Mouse (Mus musculus) limb, embryonic 11.5 days (tissue): ENCODE measurements at regions not wholly inside any gene's neighbourhood (a gene's known extent, or its start where the extent isn't known, plus 50 kb on each side); places are given as distances from the start of the nearest gene placed in this dataset.

Source experiments
- ATAC-seq: fragments of 200-750 bp; cut with Nextera tagmentation; 2 replicates; pipeline ENCODE4 v1.8.0; 2017; ENCODE audit warnings: low read depth; ENCODE audit not compliant: insufficient number of reproducible peaks, low FRiP score, low TSS enrichment
- DNase-seq: peaks from one replicate; pipeline ENCODE4 v3.0.0-alpha.2; 2015; ENCODE audit warnings: low spot score
- H3K27ac ChIP-seq: fragments of 300-500 bp; sonication (generic); replicated peaks from 2 replicates; pipeline ENCODE4 v1.5.1; 2014; ENCODE audit warnings: low read depth, mild to moderate bottlenecking, low read length
- H3K27me3 ChIP-seq: fragments of 300-500 bp; sonication (generic); 2 replicates; pipeline ENCODE4 v1.6.1; 2014; ENCODE audit warnings: mild to moderate bottlenecking, low read length, mixed read lengths; ENCODE audit not compliant: control insufficient read depth, insufficient read depth
- H3K36me3 ChIP-seq: fragments of 300-500 bp; sonication (generic); 2 replicates; pipeline ENCODE4 v1.6.1; 2014; ENCODE audit warnings: mild to moderate bottlenecking, low read length, moderate library complexity, mixed read lengths; ENCODE audit not compliant: control insufficient read depth, insufficient read depth
- H3K4me1 ChIP-seq: fragments of 300-500 bp; sonication (generic); 2 replicates; pipeline ENCODE4 v1.6.1; 2014; ENCODE audit warnings: low read length, mixed read lengths; ENCODE audit not compliant: control insufficient read depth, insufficient read depth
- H3K4me2 ChIP-seq: fragments of 300-500 bp; sonication (generic); 2 replicates; pipeline ENCODE4 v1.6.1; 2014; ENCODE audit warnings: low read depth, mild to moderate bottlenecking, moderate library complexity; ENCODE audit not compliant: severe bottlenecking
- H3K4me3 ChIP-seq: fragments of 300-500 bp; sonication (generic); 2 replicates; pipeline ENCODE4 v1.5.1; 2014; ENCODE audit warnings: low read depth, low read length
- H3K9ac ChIP-seq: fragments of 300-500 bp; sonication (generic); 2 replicates; pipeline ENCODE4 v1.6.1; 2014; ENCODE audit warnings: mild to moderate bottlenecking, low read length
- H3K9me3 ChIP-seq: fragments of 300-500 bp; sonication (generic); 2 replicates; pipeline ENCODE4 v1.6.1; 2016; ENCODE audit warnings: low read length; ENCODE audit not compliant: control insufficient read depth
- WGBS: fragments of 180-500 bp; shearing (Covaris S2); extraction: QIAGEN DNeasy Blood & Tissue Kit; methylation state at CpG from one replicate; pipeline ENCODE4 v1.1.7; 2014; 5-methylcytosine and 5-hydroxymethylcytosine counted together

DNA sequence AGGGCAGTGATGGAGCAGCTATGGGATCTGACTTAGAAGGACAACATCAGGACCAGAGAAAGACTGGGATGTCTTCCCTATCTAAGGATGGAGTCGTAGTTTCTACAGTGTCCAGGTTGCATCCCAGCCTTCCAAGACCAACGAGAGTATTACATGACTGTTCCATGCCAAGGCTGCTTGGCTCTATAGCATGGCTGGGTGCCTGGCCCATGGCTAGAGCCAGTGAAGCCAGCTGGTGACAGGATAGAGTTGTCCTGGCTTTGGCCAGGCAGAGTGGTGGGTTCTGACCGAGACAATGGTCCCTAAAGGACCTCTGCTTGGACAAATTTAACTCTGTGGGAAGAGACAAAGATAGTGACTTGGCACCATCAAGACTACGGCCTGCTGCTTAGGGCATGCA, 187.2 kb upstream of the 4931429L15Rik start:
- H3K4me2 ChIP-seq = no peak overlapping the region
- H3K27ac ChIP-seq = no peak overlapping the region
- H3K9me3 ChIP-seq = no peaks in the 10 kb centered on the region
- no peak overlapping the region for H3K4me3 ChIP-seq
- WGBS = 89% methylated on average over 4 of the region's 4 CpGs
- H3K4me1 ChIP-seq = no peaks in the 10 kb centered on the region
- ATAC-seq = no peak
- DNase-seq = no peak
- no peaks in the 10 kb centered on the region for H3K36me3 ChIP-seq
- no peaks in the 10 kb centered on the region for H3K27me3 ChIP-seq
- H3K9ac ChIP-seq = no peak overlapping the region

DNA sequence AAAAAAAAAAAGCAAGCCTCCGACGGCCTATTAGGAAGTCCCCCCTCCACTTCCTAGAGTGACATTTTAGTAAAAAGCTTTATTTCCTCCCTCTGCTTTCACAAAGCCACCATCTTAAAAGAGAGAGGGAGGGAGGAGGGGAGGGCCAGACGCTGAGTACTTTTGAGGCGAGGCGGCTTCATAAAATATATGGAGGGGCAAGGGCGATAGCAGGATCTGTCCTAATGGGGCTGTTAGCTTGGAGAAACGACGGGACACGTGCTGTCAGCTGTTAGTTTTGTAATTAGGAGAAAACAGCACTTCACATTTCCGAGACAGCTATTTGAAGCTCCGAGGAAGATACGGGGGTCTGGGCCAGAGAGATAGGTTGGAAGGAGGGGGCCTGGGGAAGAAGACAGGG, 184.8 kb upstream of the 4931429L15Rik start:
- Histone ChIP-seq H3K4me2 (no peak overlapping the region), H3K36me3 (no peaks in the 10 kb centered on the region), H3K9me3 (no peaks in the 10 kb centered on the region), H3K4me1 (no peaks in the 10 kb centered on the region), H3K27ac (no peak overlapping the region), H3K4me3 (no peak overlapping the region), H3K27me3 (no peaks in the 10 kb centered on the region), H3K9ac (no peak overlapping the region)
- DNase-seq (no peak), ATAC-seq (no peak)
- 38% methylated on average over 12 of the region's 12 CpGs for WGBS

DNA sequence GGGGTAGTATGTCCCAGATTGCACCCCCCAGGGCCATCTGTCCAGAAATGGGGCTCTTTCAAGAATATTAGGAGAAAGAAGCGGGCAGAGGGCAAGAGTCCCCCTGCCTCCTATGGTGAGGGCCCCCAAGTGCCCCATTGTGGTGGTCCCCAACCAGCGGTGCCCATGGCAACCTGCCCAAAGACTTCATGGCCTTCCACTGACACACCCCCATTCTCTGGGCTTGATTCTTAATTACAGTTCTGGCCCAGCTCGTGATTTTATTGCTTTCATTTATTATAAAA, 184.3 kb upstream of the 4931429L15Rik start:
- no peaks in the 10 kb centered on the region for H3K36me3 ChIP-seq
- H3K4me1 ChIP-seq = no peaks in the 10 kb centered on the region
- H3K4me3 ChIP-seq = no peak overlapping the region
- WGBS = 62% methylated on average over 3 of the region's 3 CpGs
- no peaks in the 10 kb centered on the region for H3K9me3 ChIP-seq
- DNase-seq (no peak), ATAC-seq (no peak)
- H3K27ac ChIP-seq = no peak overlapping the region
- H3K27me3 ChIP-seq = no peaks in the 10 kb centered on the region
- no peak overlapping the region for H3K9ac ChIP-seq
- H3K4me2 ChIP-seq = no peak overlapping the region

DNA sequence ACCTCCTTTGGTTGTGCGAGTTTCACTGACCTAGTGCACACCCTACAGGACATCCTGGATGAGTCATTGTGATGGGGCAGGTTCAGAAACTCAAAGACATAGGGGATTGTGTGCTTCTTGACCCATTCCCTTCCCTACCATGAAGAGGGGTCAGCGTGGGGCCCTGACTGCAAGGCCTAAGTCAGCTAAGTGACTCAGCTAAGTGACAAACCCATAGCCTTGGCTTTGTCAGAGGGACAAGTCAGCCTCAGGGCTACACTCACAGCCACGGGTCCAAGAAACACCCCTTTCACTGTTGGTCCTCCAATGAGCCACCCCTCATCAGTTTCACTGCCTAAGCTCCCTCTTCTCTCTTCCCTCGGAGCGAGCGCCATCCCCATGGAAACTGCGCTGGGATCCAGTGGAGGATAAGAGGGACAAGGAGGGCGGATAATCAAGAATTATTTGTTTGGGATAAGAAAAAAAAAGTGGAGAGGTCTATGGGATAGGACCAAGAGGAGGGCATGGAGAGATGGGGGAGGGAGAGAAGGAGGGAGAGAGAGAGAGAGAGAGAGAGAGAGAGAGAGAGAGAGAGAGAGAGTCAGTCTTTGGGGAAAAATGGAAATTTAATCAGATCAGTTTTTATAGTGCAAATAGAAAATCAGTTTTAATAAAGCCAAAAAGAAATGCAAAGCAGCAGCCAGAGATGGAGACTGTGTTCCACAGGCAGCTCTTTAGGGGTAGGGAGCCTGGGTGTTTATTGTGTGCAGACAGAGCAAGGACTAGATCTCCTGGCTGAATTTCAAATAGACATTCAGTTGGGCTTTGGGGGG, 183.7 kb upstream of the 4931429L15Rik start:
- DNase-seq (no peak), ATAC-seq (no peak)
- Histone ChIP-seq H3K4me3 (no peak overlapping the region), H3K9me3 (no peaks in the 10 kb centered on the region), H3K4me1 (no peaks in the 10 kb centered on the region), H3K4me2 (no peak overlapping the region), H3K36me3 (no peaks in the 10 kb centered on the region), H3K27ac (no peak overlapping the region), H3K9ac (no peak overlapping the region), H3K27me3 (no peaks in the 10 kb centered on the region)
- WGBS = 87% methylated on average over 8 of the region's 8 CpGs

DNA sequence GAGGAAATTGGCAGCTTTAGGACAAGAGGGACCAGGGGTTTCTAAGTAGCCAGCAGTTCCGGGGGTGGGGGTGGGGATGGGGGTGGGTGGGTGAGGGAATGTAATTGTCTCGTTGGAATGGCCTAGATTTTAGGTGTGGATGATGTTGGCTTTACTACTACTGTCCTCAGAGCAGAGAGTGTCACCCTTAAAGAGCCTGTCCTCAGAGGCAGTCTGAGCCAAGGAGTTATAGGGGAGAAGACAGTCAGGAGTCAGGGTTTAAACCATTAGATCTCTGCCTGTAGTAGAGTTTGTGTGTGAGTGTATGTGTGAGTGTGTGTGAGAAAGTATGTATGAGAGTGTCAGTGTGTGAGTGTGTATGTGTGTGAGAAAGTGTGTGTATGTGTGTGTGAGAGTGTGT, 179.6 kb upstream of the 4931429L15Rik start:
- H3K4me2 ChIP-seq = no peak overlapping the region
- no peaks in the 10 kb centered on the region for H3K36me3 ChIP-seq
- H3K9me3 ChIP-seq = no peaks in the 10 kb centered on the region
- 15% methylated on average over 2 of the region's 2 CpGs for WGBS
- ATAC-seq = no peak
- no peaks in the 10 kb centered on the region for H3K4me1 ChIP-seq
- H3K9ac ChIP-seq = no peak overlapping the region
- H3K27me3 ChIP-seq = no peaks in the 10 kb centered on the region
- no peak overlapping the region for H3K4me3 ChIP-seq
- H3K27ac ChIP-seq = no peak overlapping the region
- DNase-seq = no peak

DNA sequence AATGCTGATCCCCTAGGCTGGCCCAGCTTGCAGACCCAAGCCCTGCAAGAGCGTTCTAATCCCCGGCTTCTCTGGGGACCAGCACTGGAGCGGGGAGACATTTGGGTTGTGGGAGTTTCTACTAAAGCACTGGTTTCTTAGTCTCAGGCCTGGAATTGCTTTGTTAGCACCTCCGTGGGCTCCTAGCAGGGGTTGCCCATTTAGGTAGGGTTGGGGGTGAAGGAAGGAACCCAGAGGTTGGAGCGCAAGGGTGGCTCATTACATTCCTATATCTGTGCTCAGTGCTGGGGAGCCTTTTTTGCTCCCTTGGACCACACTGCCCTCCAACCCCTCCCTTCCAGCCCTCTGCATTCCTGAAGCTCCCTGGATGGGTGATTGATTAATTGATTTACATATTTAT, 179.1 kb upstream of the 4931429L15Rik start:
- Histone ChIP-seq H3K9me3 (no peaks in the 10 kb centered on the region), H3K36me3 (no peaks in the 10 kb centered on the region), H3K9ac (no peak overlapping the region), H3K4me1 (no peaks in the 10 kb centered on the region), H3K27me3 (no peaks in the 10 kb centered on the region), H3K27ac (no peak overlapping the region), H3K4me2 (no peak overlapping the region), H3K4me3 (no peak overlapping the region)
- DNase-seq (no peak), ATAC-seq (no peak)
- WGBS = 46% methylated on average over 5 of the region's 5 CpGs

DNA sequence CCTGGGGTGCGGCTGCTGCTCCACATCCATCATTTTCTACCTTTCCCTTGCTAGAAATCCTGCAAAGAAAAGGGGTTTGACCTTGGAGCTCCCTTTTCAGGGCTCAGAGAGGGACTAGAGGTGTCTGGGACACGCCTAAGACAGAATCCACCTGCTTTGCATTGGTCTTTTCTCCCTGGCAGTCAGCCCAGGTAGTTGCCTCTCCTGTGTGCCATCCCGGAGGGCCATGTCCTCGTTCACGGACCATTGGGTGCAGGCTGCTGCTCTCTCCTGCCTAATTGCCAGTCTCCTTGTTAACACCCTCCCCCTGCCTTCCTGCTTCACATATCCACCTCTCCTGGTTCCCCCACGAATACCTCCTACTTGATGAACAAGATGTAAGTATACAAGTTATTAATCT, 175.5 kb upstream of the 4931429L15Rik start:
- Histone ChIP-seq H3K27me3 (no peaks in the 10 kb centered on the region), H3K9me3 (no peaks in the 10 kb centered on the region), H3K9ac (no peak overlapping the region), H3K4me1 (no peaks in the 10 kb centered on the region), H3K27ac (no peak overlapping the region), H3K36me3 (no peaks in the 10 kb centered on the region), H3K4me2 (no peak overlapping the region), H3K4me3 (no peak overlapping the region)
- 62% methylated on average over 6 of the region's 6 CpGs for WGBS
- ATAC-seq (no peak), DNase-seq (no peak)

DNA sequence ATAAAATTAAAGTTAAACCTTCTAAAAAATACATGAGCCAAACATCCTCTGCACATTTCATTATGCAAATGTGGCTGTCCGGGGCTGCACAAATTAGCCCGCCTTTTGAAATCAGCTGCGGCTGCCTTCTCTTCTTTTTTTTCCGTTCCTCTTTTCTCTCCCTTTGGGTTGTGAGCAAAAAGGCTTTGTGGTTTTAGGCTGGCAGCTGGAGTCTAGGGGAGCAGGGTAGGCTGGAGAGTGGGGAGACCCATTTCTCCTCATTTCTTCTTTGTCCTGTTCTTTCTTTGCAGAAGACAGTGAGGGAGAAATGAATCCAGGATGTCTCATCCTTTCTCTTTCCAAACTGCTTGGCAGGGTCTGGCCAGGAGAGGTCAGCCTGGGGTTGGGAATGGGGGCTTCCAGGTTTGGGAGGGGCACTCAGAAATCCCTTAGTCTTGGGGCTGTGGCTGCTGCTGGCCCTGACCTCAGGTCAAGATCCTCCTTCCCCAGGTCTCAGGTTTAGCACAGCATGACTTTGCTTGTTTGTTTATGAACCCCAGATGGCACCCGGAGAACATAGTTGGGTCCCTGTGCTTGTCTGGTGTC, 163.2 kb upstream of the 4931429L15Rik start:
- whole genome bisulfite sequencing = 76% methylated on average over 5 of the region's 5 CpGs
- H3K4me1 ChIP-seq = peaks cover 6% of the 10 kb centered on the region
- H3K9me3 ChIP-seq = no peaks in the 10 kb centered on the region
- no peaks in the 10 kb centered on the region for H3K36me3 ChIP-seq
- no peak for DNase-seq
- H3K27ac ChIP-seq = no peak overlapping the region
- no peak overlapping the region for H3K4me2 ChIP-seq
- no peak overlapping the region for H3K4me3 ChIP-seq
- no peaks in the 10 kb centered on the region for H3K27me3 ChIP-seq
- no peak for ATAC-seq
- no peak overlapping the region for H3K9ac ChIP-seq
